Mouse (Mus musculus) stomach, postnatal 0 days (tissue): ENCODE measurements at regions not wholly inside any gene's neighbourhood (a gene's known extent, or its start where the extent isn't known, plus 50 kb on each side); places are given as distances from the start of the nearest gene placed in this dataset.

ENCODE experiments used
- ATAC-seq: fragments of 200-750 bp; cut with Nextera tagmentation; 2 replicates; pipeline ENCODE4 v1.8.0; 2017; ENCODE audit not compliant: low FRiP score, low TSS enrichment
- DNase-seq: peaks from one replicate; pipeline ENCODE4 v3.0.0-alpha.2; 2016; ENCODE audit warnings: low spot score
- H3K27ac ChIP-seq: fragments of 300-500 bp; sonication (generic); replicated peaks from 2 replicates; pipeline ENCODE4 v1.5.1; 2014; ENCODE audit warnings: mild to moderate bottlenecking, control low read depth
- H3K27me3 ChIP-seq: fragments of 300-500 bp; sonication (generic); 2 replicates; pipeline ENCODE4 v1.6.1; 2014; ENCODE audit warnings: low read length; ENCODE audit not compliant: control insufficient read depth, insufficient read depth
- H3K36me3 ChIP-seq: fragments of 300-500 bp; sonication (generic); 2 replicates; pipeline ENCODE4 v1.6.1; 2014; ENCODE audit warnings: low read length, mixed read lengths; ENCODE audit not compliant: control insufficient read depth, insufficient read depth
- H3K4me1 ChIP-seq: fragments of 300-500 bp; sonication (generic); replicated peaks from 2 replicates; pipeline ENCODE4 v1.6.1; 2014; ENCODE audit warnings: antibody characterized with exemption; ENCODE audit not compliant: control insufficient read depth, insufficient read depth
- H3K4me2 ChIP-seq: fragments of 300-500 bp; sonication (generic); replicated peaks from 2 replicates; pipeline ENCODE4 v1.6.1; 2014; ENCODE audit warnings: low read depth, mild to moderate bottlenecking, control low read depth, moderate library complexity
- H3K4me3 ChIP-seq: fragments of 300-500 bp; sonication (generic); 2 replicates; pipeline ENCODE4 v1.5.1; 2014; ENCODE audit warnings: low read depth, low read length, control low read depth
- H3K9ac ChIP-seq: fragments of 300-500 bp; sonication (generic); 2 replicates; pipeline ENCODE4 v1.6.1; 2014; ENCODE audit warnings: mild to moderate bottlenecking, low read length, control low read depth, mixed read lengths
- H3K9me3 ChIP-seq: fragments of 300-500 bp; sonication (generic); 2 replicates; pipeline ENCODE4 v1.6.1; 2016; ENCODE audit warnings: low read length; ENCODE audit not compliant: control insufficient read depth
- CTCF ChIP-seq: IDR thresholded peaks from 2 replicates; pipeline ENCODE4 v1.5.1; 2016; ENCODE audit warnings: antibody characterized with exemption, low read depth, mild to moderate bottlenecking, moderate library complexity
- EP300 ChIP-seq: optimal IDR thresholded peaks from 2 replicates; pipeline ENCODE3; 2016; ENCODE audit warnings: antibody characterized with exemption
- WGBS: fragments of 180-500 bp; shearing (Covaris S2); extraction: QIAGEN DNeasy Blood & Tissue Kit; methylation state at CpG from one replicate; pipeline ENCODE4 v1.1.7; 2014; 5-methylcytosine and 5-hydroxymethylcytosine counted together

DNA sequence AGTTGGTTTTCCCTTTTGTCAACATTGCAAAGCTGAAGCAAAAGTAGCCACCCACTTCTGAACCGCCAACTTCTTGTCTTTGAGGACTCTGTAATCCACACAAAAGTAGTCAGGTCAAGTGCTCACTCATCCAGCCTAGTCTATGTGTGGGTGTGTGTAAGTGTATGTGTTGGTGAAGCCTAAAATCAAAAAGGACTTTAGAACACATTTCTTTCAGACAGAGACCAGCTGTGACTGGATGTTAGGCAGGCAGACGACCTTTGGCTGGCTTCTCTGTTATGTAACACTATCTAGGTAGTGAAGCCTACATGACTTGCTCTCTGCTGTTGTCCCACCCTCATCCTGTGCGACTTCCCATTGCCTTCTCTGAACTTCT lies 67.3 kb upstream of the Sesn3 start:
- 41% methylated on average over 3 of the region's 3 CpGs for WGBS

DNA sequence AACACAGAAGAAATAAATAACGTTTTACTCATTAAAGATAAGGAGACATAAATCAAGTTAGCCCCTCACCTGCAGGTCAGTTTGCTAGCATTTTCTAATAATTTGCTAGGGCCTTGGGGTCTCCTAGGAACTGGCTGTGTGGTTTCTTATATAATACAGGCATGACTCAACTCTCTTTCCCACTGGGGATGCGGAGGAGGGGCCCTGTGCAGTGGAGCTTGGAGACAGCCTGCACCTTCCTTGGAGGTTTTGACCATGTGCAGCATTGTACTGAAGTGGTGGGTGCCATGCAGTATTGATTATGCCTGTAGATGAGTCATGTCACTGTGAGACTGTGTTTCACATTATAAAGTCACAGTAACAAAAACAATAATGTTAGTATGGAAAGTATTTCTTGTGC lies 61.6 kb upstream of the Sesn3 start:
- Histone ChIP-seq H3K4me1 (no peaks in the 10 kb centered on the region), H3K27ac (no peak overlapping the region), H3K9ac (no peak overlapping the region), H3K36me3 (no peaks in the 10 kb centered on the region), H3K4me2 (no peak overlapping the region), H3K4me3 (no peak overlapping the region), H3K27me3 (no peaks in the 10 kb centered on the region), H3K9me3 (no peaks in the 10 kb centered on the region)
- WGBS, result 68% methylated on average over 2 of the region's 2 CpGs
- TF ChIP-seq EP300, result no peak
- TF ChIP-seq CTCF, result no peak
- DNase-seq (no peak), ATAC-seq (no peak)

More for the DNA sequence above, 67.3 kb upstream of the Sesn3 start:
- Histone ChIP-seq H3K4me1 (0 out of 2 replicates have a peak, but pooled peaks cover 2% of the 10 kb centered on the region), H3K27ac (0 out of 2 replicates have a peak overlapping the region, but pooled peaks have one; percentile 24), H3K4me2 (no peak overlapping the region; the same call in 1 of the 2 replicates), H3K36me3 (no peaks in the 10 kb centered on the region), H3K9ac (no peak overlapping the region), H3K4me3 (no peak overlapping the region), H3K27me3 (no peaks in the 10 kb centered on the region), H3K9me3 (no peaks in the 10 kb centered on the region)
- ATAC-seq, result peak; percentile 57; the same call in 1 of the 2 replicates
- no peak for DNase-seq
- no peak for TF ChIP-seq CTCF
- TF ChIP-seq EP300, result no peak

DNA sequence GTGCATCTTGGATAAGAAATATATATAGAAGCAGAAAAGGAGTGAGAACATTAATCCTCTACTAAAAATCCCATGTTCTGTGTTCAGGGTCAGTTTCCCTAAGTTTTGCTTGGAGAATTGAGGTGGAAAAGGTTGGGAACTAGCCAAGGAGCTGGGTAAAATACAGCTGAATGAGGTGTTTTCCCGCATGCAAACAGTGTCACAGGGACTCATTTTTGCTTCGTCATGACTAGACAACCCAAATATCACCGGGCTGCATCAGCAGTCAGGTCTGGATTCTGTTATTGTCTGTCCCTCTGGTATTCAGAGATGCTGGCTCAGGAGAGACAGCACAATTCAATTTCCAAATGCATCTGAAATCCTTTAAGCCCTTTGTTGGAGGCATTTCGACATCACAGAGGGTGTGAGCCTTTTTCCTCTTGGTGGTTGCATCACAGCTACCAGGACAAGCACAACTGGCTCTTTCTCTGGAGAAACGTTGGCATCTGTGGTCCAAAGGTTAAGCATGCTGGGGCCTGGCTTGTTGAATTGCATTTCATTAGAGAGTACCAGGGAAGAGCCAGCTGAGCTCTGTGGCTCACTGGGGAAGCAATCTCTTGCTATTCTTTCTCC lies 59.6 kb upstream of the Sesn3 start:
- no peaks in the 10 kb centered on the region for H3K9me3 ChIP-seq
- no peaks in the 10 kb centered on the region for H3K36me3 ChIP-seq
- WGBS, result 40% methylated on average over 5 of the region's 5 CpGs
- H3K27ac ChIP-seq, result peak overlapping the region; percentile 53; the same call in 1 of the 2 replicates
- H3K4me2 ChIP-seq, result no peak overlapping the region
- no peak overlapping the region for H3K9ac ChIP-seq
- no peaks in the 10 kb centered on the region for H3K4me1 ChIP-seq
- TF ChIP-seq CTCF (no peak), EP300 (no peak)
- H3K4me3 ChIP-seq, result no peak overlapping the region
- DNase-seq, result peak; percentile 34
- H3K27me3 ChIP-seq, result no peaks in the 10 kb centered on the region
- peak; percentile 80 for ATAC-seq

DNA sequence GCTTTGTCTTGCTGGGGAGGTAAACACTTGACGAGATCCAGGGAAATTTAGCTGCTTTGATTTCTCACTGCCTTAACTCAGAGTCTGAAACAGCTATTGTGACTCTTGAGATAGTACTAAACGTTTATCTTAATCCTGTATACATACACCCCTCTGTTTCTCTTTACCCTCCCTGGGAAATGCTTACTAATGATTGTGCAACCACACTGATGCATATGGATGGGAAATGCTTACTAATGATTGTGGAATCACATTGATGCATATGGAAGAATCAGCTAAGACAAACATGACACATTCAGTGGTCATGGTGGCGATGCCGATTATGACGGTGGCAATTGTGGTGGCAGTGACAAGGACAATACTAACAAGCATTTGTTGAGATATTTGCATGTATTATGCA lies 58.9 kb upstream of the Sesn3 start:
- Histone ChIP-seq H3K9ac (no peak overlapping the region), H3K27me3 (no peaks in the 10 kb centered on the region), H3K4me1 (no peaks in the 10 kb centered on the region), H3K27ac (peak overlapping the region; percentile 53; the same call in 1 of the 2 replicates), H3K4me3 (no peak overlapping the region), H3K36me3 (no peaks in the 10 kb centered on the region), H3K9me3 (no peaks in the 10 kb centered on the region), H3K4me2 (no peak overlapping the region)
- no peak for TF ChIP-seq CTCF
- TF ChIP-seq EP300, result no peak
- no peak for ATAC-seq
- DNase-seq, result no peak
- WGBS, result 64% methylated on average over 5 of the region's 5 CpGs

DNA sequence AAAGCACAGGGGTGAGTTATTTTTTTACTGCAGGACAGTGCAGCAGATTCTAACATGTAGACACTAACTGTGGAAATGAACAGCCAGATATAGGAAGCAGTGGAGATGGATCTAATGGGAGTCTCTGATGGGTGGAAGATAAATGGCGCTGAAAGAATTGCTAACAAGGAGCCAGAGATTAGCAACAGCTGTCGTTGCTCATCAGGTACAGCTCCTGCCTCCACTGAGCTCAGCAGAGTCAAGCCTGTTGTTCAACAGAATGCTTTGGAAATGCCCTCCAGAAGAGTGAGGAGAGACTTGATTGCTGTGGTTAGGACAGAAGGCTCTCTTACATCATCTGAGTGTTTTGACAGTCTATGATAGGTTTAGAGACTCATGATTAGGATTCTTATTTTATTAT lies 51.9 kb upstream of the Sesn3 start:
- Histone ChIP-seq H3K9me3 (no peaks in the 10 kb centered on the region), H3K4me2 (no peak overlapping the region), H3K27ac (no peak overlapping the region), H3K4me3 (no peak overlapping the region), H3K4me1 (no peaks in the 10 kb centered on the region), H3K27me3 (no peaks in the 10 kb centered on the region), H3K36me3 (no peaks in the 10 kb centered on the region), H3K9ac (no peak overlapping the region)
- 38% methylated on average over 2 of the region's 2 CpGs for WGBS
- no peak for TF ChIP-seq CTCF
- TF ChIP-seq EP300, result no peak
- ATAC-seq (no peak), DNase-seq (no peak)
